Mouse (Mus musculus) adipocyte (in vitro differentiated cells): ENCODE measurements around the gene Shc3.

Experiments
- DNase-seq: peaks from one replicate; pipeline ENCODE4 v3.0.0-alpha.2; 2016; ENCODE audit warnings: low spot score

Shc3 gene

DNA sequence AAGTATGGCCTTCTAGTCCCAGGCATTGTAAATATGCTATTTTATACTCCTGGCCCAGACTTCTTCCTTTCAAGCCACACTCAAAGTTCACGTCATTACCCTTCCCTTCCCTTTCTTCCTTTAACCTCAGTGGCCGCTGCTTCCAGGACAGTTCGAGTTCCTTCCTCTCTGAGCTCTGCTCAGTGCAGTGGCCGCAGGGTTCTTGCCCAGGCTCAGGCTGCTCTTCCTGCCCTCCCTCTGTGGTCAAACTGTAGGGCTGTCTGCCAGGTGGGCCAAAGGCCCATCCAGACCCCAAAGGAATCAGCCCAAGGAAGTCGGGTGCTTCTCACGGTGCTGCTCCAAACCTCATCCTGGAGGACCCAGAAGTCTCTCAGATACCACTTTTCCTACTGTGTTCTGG, 151.4 kb downstream of the Shc3 start:
- no peak for DNase-seq

DNA sequence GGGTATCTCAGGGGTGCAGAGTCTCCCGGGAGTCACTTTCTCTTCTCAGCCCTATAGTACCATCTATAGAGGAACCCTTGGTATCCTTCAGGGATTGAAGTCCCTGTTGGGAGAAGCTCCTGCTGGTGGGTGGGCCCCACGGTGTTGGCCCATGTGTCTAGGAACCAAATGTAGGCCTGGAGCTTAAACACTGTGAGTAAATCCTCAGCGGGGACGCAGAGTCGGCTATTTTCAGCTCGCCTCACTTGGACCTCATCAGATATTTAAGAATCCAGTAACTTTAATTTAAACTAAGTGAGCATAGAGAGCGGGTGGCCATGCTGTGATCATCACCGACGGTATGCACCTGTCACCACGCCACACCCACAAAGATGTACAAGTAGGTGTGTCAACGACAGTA, 152.5 kb downstream of the Shc3 start:
- no peak for DNase-seq

DNA sequence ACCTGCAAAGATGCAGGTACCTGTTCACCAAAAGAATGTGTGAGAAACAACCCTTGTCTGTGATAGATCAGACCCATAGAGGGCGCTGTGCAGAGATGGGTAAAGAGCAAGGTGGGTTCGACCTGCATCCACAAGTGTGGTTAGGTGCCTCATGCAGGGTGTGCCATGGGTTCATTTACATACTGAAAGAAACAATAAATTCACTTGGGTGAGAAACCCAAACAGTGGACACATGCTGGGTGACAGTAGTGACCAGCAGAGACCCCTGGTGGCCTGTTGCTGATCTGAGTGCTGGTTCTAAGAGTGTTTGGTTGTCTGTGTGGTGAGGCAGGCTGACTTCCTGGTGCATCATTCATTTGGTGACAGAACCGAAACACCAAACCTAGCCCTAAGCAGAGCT, 155.8 kb downstream of the Shc3 start:
- DNase-seq = peak; percentile 49

GRCm38 (mm10) chr13:51411696-51412430, 157.4 kb downstream of the Shc3 start:
- peak; percentile 21 for DNase-seq

DNA sequence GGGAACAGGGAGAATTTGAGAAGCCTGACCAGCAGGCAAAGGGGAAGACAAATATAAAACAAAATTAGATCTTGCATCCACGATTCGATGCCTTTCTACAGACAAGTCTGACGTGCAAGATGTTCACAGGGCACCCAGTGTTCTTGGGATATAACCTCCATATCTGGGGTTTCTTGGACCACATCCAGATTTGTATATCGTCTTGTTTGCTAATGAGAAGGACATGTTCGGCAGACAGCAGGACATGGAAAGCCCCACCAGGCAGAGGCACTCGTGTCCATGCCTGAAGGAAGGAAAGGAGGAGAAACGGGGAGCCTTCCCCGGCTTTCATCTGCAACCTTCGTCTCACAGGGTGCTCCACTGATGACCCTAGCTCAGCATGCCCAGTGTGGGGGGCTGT, 158.0 kb downstream of the Shc3 start:
- DNase-seq = no peak

DNA sequence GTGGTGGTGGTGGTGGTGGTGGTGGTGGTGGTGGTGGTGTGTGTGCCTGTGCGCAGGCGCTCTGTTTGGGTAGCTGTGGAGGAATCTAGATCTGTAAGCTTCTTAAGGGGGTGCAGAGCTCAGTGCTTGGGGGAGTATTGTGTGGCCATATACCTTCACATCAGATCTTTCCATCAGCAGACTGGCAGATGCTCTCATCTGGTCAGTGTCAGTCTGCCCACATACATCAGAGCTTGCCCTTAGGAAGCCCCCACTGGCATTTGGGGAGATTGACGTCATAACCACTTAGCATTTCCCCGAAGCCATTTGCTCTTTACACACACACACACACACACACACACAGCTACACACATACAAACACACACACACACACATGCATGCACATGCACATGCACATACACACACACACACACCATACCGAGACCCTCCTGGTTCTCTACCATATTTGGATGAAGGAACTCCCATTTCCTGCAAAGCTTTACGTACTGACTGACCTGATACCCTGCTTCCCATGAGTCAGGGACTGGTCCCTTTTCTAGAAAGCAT, 159.2 kb downstream of the Shc3 start:
- no peak for DNase-seq

- DNase-seq = no peak
Observed at GRCm38 (mm10) chr13:51408519-51409001, 160.7 kb downstream of the Shc3 start, which contains the start of gene S1pr3. Gene S1pr3 (plus strand): TSS chr13:51408639.

DNA sequence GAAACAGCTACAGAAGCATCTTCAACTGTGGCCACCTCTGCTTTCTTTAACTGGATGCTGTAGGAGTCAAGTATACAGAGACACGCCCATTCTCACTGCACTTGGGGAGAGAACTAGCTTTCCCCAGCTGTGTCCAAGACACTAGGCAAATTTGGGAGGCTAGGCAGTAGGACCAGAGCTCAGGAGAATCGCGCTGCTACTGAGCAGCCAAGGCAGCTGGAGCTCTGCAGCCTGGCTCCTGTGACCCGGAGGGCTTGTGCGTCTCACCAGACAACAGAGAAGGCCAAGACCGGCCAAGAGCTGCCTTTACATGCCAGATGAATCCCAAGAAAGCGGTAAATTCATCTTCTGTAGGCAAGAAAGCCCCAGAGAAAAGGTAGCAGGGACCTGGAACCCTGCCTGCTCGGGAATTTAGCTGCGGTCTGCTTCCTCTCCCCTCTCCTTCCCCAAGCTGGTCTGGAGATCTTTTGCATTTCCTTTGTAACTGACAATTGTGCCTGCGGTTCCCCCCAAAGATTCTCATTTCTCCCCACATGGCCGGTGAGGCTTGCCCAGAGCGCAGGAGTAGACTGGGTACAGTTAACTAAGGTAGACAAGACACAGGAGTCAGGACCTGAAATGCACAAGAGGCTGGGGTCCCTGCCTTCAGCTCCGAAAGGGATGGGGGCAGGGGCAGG, 161.5 kb downstream of the Shc3 start:
- DNase-seq = no peak

DNA sequence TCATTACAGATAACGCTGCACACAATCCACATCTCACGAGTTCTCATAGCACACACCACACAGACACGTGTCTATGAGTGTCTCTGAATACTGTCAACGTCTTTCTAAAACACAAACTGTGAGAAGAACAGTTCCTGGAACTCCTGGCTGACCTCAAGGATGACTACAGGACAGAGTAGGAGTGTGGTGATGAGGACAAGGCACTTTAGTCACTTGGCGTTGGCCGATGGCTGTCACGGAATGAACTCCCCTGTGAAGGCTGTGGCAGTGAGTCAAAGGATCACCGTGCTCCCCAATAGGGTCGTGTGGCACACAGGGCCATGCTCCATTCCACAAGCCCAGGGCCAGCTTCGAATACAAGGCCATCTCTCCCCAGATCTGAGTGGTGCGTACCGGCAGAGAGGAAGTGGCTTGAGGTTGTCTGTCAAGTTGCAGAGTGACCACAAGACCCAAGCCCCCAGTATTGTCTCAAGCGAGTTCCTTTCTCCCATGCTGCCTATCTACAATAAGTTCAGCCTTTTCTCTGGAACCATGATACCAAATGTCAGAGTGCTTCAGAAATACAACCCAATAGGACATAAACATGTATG, 163.4 kb downstream of the Shc3 start:
- DNase-seq = no peak

DNA sequence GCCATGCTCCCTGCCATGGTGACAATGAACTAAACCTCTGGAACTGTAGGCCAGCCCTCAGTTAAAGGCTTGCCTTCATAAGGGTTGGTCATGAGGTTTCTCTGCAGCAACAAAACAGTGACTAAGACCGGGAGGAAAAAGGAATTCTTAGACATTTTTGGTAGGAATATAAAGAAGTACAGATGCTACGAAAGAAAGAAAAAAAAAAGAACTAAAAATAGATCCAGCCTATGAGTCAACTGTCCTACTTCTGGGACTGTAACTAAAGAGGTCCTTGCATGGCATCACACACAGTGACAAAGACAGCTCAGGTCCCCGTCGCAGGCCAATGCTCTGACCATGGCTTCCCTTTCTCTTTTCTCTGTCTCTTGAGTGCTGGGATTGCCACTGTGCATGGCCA, 164.7 kb downstream of the Shc3 start:
- no peak for DNase-seq

GRCm38 (mm10) chr13:51400736-51401501, 168.3 kb downstream of the Shc3 start:
- no peak for DNase-seq

- DNase-seq = no peak
Observed at GRCm38 (mm10) chr13:51400186-51400719, 169.0 kb downstream of the Shc3 start.

GRCm38 (mm10) chr13:51399562-51399961, 169.7 kb downstream of the Shc3 start:
- no peak for DNase-seq

- peak; percentile 24 for DNase-seq
Observed at GRCm38 (mm10) chr13:51397861-51398260, 171.4 kb downstream of the Shc3 start.

DNA sequence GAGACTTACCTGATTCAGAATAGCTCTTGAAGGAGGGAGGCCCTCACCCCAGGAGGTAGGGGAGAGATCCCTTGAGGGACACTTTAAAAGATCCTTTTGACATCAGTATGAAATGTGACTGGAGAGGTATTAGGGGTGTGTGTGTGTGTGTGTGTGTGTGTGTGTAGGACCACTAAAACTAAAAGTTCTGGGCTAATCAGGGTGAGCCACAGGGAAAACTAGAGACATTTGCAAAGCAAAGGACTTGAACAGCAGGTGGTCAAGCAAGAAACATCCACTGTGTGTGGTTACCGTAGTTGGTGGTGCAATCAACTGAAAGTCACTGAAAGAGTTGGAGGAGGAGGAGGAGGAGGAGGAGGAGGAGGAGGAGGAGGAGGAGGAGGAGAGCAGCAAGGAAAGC, 177.0 kb downstream of the Shc3 start:
- DNase-seq = no peak

DNA sequence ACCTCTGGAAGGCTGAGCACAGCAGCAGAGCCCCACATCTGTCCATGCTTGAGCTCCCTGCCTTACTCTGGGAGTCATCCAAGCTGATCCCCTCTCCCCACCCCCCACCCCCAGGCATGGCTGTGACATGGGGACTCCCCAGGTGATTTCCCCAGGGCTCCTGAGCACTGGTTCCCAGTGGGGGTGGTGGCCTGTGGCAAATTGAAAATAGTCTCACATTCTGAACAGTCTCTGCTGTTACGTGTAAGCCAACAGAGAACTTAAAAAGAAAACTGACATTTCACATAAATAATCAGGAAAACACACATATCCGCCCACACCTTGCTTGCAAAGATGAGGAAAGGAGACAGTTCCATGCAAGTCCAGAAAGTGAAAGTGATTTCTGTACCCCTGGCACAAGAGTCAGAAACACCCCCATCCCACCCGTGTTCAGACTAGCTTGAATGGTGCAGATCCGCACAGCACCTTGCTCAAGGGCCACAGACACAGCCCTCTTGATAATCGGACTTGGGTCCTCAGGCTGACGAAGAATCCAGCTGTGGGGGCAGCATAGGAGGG, 177.8 kb downstream of the Shc3 start:
- DNase-seq = no peak

DNA sequence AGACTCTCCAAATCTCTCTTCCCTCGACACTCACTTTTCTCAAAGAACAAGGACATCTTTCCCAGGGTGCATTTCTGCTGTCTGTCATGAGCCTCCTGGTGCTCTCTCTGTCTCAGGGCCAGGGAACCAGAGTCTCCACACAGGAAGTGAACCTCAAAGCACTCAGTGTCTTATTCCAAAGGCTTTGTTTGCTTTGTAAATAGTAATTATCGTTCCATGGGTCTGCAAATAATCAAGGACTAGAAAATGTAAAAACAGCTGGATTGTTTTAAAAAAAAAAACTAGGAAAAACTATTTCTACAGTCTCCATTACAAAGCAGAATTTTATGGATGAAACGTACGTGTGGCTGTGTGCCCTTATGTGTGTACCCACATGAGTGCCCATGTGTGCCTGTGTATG, 178.8 kb downstream of the Shc3 start:
- no peak for DNase-seq

DNA sequence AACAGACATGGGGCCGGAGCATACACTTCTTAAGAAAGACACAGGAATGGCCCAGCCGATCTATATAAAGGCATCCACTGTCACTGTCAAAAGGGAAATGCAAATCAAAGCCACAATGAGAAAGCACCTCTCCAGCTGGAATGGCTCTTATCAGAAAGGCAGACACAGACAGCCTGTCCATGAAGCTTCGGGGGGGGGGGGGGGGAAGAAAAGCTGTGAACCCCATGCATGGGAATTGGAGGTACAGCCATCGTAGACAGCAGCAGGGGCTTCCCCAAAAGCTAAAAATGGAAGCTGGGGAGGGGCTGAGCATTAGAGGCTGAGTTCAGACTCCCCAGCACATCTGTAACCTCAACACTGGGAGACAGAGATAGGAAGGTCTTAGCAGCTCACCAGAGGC, 181.3 kb downstream of the Shc3 start:
- no peak for DNase-seq

DNA sequence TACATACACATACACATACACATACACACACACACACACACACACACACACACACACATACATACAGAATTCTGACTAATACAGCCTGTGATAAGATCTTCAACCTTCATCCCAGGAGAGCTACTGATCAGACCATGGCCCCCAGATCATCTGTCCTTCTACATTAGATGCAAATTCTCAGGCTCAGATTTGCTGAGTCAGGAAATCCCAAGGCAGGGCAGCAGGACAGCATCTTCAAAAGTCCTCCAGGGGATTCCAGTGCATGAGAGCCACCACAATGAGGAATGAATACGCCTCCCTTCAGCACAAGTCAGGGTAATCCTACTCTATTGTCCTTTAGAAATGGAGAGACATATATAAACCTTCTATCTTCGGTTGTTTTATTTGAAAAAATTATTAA, 184.3 kb downstream of the Shc3 start:
- DNase-seq = no peak

DNA sequence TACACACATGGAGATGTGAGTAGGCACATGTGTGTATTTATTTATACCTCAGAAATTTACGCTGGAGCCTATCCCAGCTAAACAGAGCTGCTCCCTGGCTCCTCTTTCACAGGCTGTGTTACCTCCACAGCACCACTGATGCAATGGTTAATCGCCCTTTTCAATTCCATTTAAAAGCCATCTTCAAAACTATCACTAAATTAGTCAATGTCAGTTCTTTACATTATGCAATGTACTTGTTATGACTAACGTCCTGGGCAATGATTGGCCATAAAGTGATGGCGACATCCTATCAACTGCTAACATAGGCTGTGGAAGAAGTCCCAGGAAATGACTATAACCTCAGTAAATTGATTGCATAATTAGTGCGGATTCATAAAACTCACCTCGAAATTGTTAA, 187.7 kb downstream of the Shc3 start:
- no peak for DNase-seq
